In the genomic region with DNA sequence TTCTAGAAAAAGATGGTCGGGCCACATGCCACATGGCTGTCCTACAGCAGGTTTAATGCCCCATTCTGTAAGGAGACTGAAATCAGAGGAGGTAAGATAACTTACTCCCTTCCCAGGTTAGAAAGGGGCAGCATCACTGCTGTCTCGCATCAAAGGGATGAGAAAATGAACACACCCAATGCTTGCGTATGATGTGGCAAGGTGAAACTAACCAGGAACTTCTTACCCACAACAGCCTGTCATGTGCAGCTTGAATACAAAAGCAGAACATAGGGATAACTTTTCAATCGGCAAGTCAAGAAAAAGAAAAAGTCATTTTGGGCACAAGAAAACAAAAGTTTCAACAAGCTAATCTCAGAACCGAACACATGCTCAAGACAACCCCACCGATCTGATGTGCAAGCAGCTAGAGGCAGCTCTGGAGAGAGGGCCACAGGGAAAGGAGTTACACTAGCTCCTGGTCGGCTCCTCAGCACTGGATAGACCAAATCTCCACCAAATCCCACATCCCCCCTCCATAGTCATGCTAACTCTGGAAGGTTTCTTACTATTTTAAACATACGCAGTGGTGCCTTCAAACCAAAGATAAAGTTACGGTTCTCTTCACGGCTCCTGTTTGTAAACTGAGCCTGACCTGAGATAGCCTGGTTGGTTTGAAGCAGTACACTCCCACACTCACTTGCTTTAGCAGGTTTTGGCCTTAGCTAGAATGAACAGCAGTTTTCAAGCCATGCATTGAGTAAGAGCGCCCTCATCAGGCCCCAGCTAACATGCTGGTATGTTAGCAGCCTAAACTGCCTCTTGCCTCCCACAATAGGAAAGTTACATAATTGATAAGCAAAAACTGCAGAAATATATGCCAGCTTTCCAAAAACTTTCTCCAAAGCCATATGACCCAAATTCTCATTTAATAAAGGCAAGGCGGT, we compare ENCODE assay signal across 10 mouse cellular contexts. TPM values are rescaled to one million over a fixed set of nuclear protein-coding genes. Genes with fewer than 3 reads are reported as not detected.
DNase-seq lines count a peak whose midpoint lies in the region; ATAC-seq lines count a peak whose summit lies in the region.
"Had no signal": no experiment of that assay in that cellular context is flagged by ENCODE, and none has a peak within 500 bp of the region (broad histone marks: within the 10 kb centered on the region; RNA-seq: fewer than 3 reads in every experiment).

No protein-coding gene starts in this region.

- no peak overlapping the region for H3K4me3 ChIP-seq in forebrain, embryonic 12.5 days (replicated peaks)
- no peak overlapping the region for H3K4me3 ChIP-seq in limb, embryonic 10.5 days
- H3K4me3 ChIP-seq in neural tube, embryonic 14.5 days (ENCODE audit: low read depth, low read length) = no peak overlapping the region
- H3K4me3 ChIP-seq: limb, embryonic 12.5 days had no signal

- 64% methylated on average over 12 of the region's 12 CpGs for WGBS in forebrain, embryonic 12.5 days
- WGBS in limb, embryonic 10.5 days = 70% methylated on average over 12 of the region's 12 CpGs
- 70% methylated on average over 12 of the region's 12 CpGs for WGBS in neural tube, embryonic 14.5 days

- peak; percentile 35 for DNase-seq in gastrocnemius, postnatal 10 days
- DNase-seq in gastrocnemius, postnatal 36 days = no peak
- peak; percentile 92 for DNase-seq in brain, adult 2 months (ENCODE audit: low read depth, low spot score)
- DNase-seq in kidney, adult 9 months = peak; percentile 65
- DNase-seq in limb, embryonic 10.5 days (ENCODE audit: low spot score) = peak; percentile 42
- no peak for DNase-seq in urinary bladder, adult 2 months (ENCODE audit: low spot score)

- no peaks in the 10 kb centered on the region for H3K9me3 ChIP-seq in forebrain, embryonic 12.5 days
- H3K9me3 ChIP-seq in limb, embryonic 10.5 days (replicated peaks) = no peaks in the 10 kb centered on the region
- H3K9me3 ChIP-seq in neural tube, embryonic 14.5 days (ENCODE audit: control insufficient read depth, low read length) = no peaks in the 10 kb centered on the region
- H3K9me3 ChIP-seq: limb, embryonic 12.5 days had no signal

- no peak overlapping the region for H3K9ac ChIP-seq in forebrain, embryonic 12.5 days
- no peak overlapping the region for H3K9ac ChIP-seq in neural tube, embryonic 14.5 days (replicated peaks; ENCODE audit: low read depth, low read length)
- H3K9ac ChIP-seq: limb, embryonic 12.5 days had no signal

- H3K4me2 ChIP-seq in forebrain, embryonic 12.5 days = no peak overlapping the region
- no peak overlapping the region for H3K4me2 ChIP-seq in neural tube, embryonic 14.5 days (ENCODE audit: low read depth, low read length)
- H3K4me2 ChIP-seq: limb, embryonic 12.5 days had no signal

- H3K4me1 ChIP-seq in forebrain, embryonic 12.5 days = no peaks in the 10 kb centered on the region
- no peaks in the 10 kb centered on the region for H3K4me1 ChIP-seq in limb, embryonic 10.5 days
- H3K4me1 ChIP-seq in neural tube, embryonic 14.5 days (ENCODE audit: control insufficient read depth, insufficient read depth, low read length) = no peaks in the 10 kb centered on the region
- H3K4me1 ChIP-seq: limb, embryonic 12.5 days had no signal

- no peaks in the 10 kb centered on the region for H3K27me3 ChIP-seq in forebrain, embryonic 12.5 days
- 0 out of 2 replicates have a peak, but pooled peaks cover 2% of the 10 kb centered on the region for H3K27me3 ChIP-seq in limb, embryonic 10.5 days (ENCODE audit: low read depth, poor library complexity, severe bottlenecking)
- H3K27me3 ChIP-seq in neural tube, embryonic 14.5 days (ENCODE audit: control insufficient read depth, insufficient read depth, low read length) = no peaks in the 10 kb centered on the region
- H3K27me3 ChIP-seq: limb, embryonic 12.5 days had no signal

- no peak overlapping the region for H3K27ac ChIP-seq in forebrain, embryonic 12.5 days
- H3K27ac ChIP-seq in limb, embryonic 10.5 days = no peak overlapping the region
- H3K27ac ChIP-seq in neural tube, embryonic 14.5 days (ENCODE audit: low read depth, low read length) = no peak overlapping the region
- H3K27ac ChIP-seq: limb, embryonic 12.5 days had no signal

- ATAC-seq in forebrain, embryonic 12.5 days (ENCODE audit: low FRiP score) = peak; percentile 58; the same call in 1 of the 2 replicates
- peak; percentile 58; the same call in 1 of the 2 replicates for ATAC-seq in neural tube, embryonic 14.5 days (ENCODE audit: low read depth)

- intact Hi-C loops in gastrocnemius, postnatal 36 days (cut with DNase I) = loop anchor here (10.0 kb wide), 1 partner anchor 637 kb away; no protein-coding TSS in a partner anchor

- H3K36me3 ChIP-seq in forebrain, embryonic 12.5 days (replicated peaks) = no peaks in the 10 kb centered on the region
- no peaks in the 10 kb centered on the region for H3K36me3 ChIP-seq in limb, embryonic 10.5 days
- no peaks in the 10 kb centered on the region for H3K36me3 ChIP-seq in neural tube, embryonic 14.5 days (ENCODE audit: control insufficient read depth, insufficient read depth, low read length)
- H3K36me3 ChIP-seq: limb, embryonic 12.5 days had no signal

RNA-seq across cellular contexts. Expression of a gene that starts 14.3 kb away (rescaled TPM):
- total RNA-seq in gastrocnemius, postnatal 10 days (2021) = under 1 TPM; 0.49 to 0.56 TPM
- total RNA-seq in gastrocnemius, postnatal 36 days (2021) = not detected
- 0.56 TPM in 1 of 2 replicates, not detected in the other for polyA plus RNA-seq in forebrain, embryonic 12.5 days (2016; fragmentation: Nextera tagmentation; extraction: Ambion mirVana)
- not detected in 2 replicates for polyA plus RNA-seq in limb, embryonic 10.5 days (2016; fragmentation: Nextera tagmentation; extraction: Ambion mirVana)
- 1.0 and 1.2 TPM in 2 replicates for polyA plus RNA-seq in neural tube, embryonic 14.5 days (2014; fragmentation: Nextera tagmentation; extraction: Ambion mirVana)
- polyA plus RNA-seq in urinary bladder, adult 2 months (2012; rRNA removed) = 0.10 TPM in 1 of 2 replicates, not detected in the other
- polyA plus RNA-seq: limb, embryonic 12.5 days; stomach, embryonic 16.5 days had no signal

Comparison
In these comparisons a context has a peak if more than half of its experiments do, and no peak if none do; other contexts are left out.
1. DNase-seq: peak in gastrocnemius, postnatal 10 days (single experiment), brain, adult 2 months (single experiment), kidney, adult 9 months (single experiment) and limb, embryonic 10.5 days (single experiment); none in gastrocnemius, postnatal 36 days (0 of 2) and urinary bladder, adult 2 months (single experiment).